Mouse (Mus musculus) thymus, adult 2 months (tissue): ENCODE measurements around the gene Cdh11.

Source experiments
- CTCF ChIP-seq: fragments of 200-500 bp; IDR thresholded peaks from 2 replicates; pipeline ENCODE4 v1.5.1; 2012; ENCODE audit warnings: mild to moderate bottlenecking, control low read depth, low read length, moderate library complexity, borderline replicate concordance; ENCODE audit not compliant: control insufficient read depth, poor library complexity, insufficient read depth; ENCODE audit errors: extremely low read depth
- POLR2A ChIP-seq: fragments of 200-500 bp; IDR thresholded peaks from 2 replicates; pipeline ENCODE4 v1.6.1; 2012; ENCODE audit warnings: mild to moderate bottlenecking, low read length, control low read depth, moderate library complexity; ENCODE audit not compliant: control insufficient read depth, poor library complexity, insufficient read depth; ENCODE audit errors: extremely low read depth

DNA sequence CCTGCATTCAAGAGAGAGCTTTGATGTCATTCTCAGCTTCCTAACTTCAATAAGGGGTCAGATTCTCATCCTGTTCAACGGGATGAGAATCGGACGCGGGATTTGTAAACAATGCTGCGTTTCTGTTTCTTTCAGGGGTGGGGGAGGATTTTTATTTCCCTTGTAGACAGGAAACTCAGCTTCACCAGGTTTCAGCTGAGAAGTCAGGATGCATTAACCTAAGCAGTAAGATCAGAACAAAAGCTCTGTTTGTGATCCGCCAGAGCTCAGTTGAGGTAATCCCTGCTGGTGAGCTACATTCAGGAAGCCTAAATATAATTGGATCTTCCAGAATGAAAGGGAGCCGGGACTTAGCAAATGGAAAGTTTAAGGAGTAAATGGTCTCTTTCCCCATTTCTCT lies 78.1 kb downstream of the Cdh11 start:
- TF ChIP-seq CTCF (no peak), POLR2A (no peak)
